Mouse (Mus musculus): ENCODE measurements around the gene Gemin8. TPM values are rescaled to one million over a fixed set of nuclear protein-coding genes. Genes with fewer than 3 reads are reported as not detected.

The Gemin8 gene
- total RNA-seq, 2 experiments from 2014 or later = 8.6 to 8.9 TPM

GRCm38 (mm10) chrX:166229750-166230149, 59.5 kb downstream of the Gemin8 start:
- no peak for DNase-seq

GRCm38 (mm10) chrX:166230515-166231267, 60.4 kb downstream of the Gemin8 start:
- DNase-seq = no peak

GRCm38 (mm10) chrX:166236131-166236530, 65.9 kb downstream of the Gemin8 start:
- DNase-seq = no peak

GRCm38 (mm10) chrX:166238831-166239460, 68.7 kb downstream of the Gemin8 start, which contains the start of gene Gpm6b:
TSS of gene Gpm6b (plus strand) at chrX:166238911.
- DNase-seq = peak; percentile 46 to 48

GRCm38 (mm10) chrX:166239520-166239919, 69.3 kb downstream of the Gemin8 start:
- no peak for DNase-seq

Other genes with a start within 250 kb of the Gemin8 start
- 1 to 10 TPM; 6.0 to 6.9 TPM for gene Gpm6b, start 68.5 kb downstream of the Gemin8 start, total RNA-seq (2021)

All from adrenal gland, postnatal 36 days (tissue).